Mouse (Mus musculus): ENCODE results near the gene Rubcnl. TPM values are rescaled to one million over a fixed set of nuclear protein-coding genes. Genes with fewer than 3 reads are reported as not detected.

Gene Rubcnl
- polyA plus RNA-seq, 1 experiment from 2014 or later, result 0.23 TPM

GRCm38 (mm10) chr14:75022522-75022921 is 6.7 kb downstream of the Rubcnl start:
- Histone ChIP-seq H3K4me1 (replicated peaks) (no peaks in the 10 kb centered on the region), H3K9me3 (no peaks in the 10 kb centered on the region), H3K4me3 (no peak overlapping the region), H3K36me3 (no peaks in the 10 kb centered on the region), H3K27me3 (no peaks in the 10 kb centered on the region), H3K27ac (no peak overlapping the region), H3K4me2 (no peak overlapping the region), H3K9ac (no peak overlapping the region)
- WGBS, result 95% methylated on average over 9 of the region's 9 CpGs
- ATAC-seq (ENCODE audit: low FRiP score), result no peak

GRCm38 (mm10) chr14:75024793-75025710 is 9.2 kb downstream of the Rubcnl start:
- Histone ChIP-seq H3K36me3 (no peaks in the 10 kb centered on the region), H3K27me3 (no peaks in the 10 kb centered on the region), H3K9me3 (no peaks in the 10 kb centered on the region), H3K9ac (no peak overlapping the region), H3K4me3 (no peak overlapping the region), H3K4me2 (no peak overlapping the region), H3K4me1 (replicated peaks) (no peaks in the 10 kb centered on the region), H3K27ac (no peak overlapping the region)
- ATAC-seq (ENCODE audit: low FRiP score), result no peak
- 87% methylated on average over 8 of the region's 8 CpGs for WGBS

GRCm38 (mm10) chr14:75030764-75031163 is 14.9 kb downstream of the Rubcnl start:
- no peaks in the 10 kb centered on the region for H3K36me3 ChIP-seq
- H3K4me2 ChIP-seq, result no peak overlapping the region
- no peaks in the 10 kb centered on the region for H3K27me3 ChIP-seq
- no peak overlapping the region for H3K9ac ChIP-seq
- WGBS, result 84% methylated on average over 7 of the region's 7 CpGs
- no peaks in the 10 kb centered on the region for H3K4me1 ChIP-seq (replicated peaks)
- ATAC-seq (ENCODE audit: low FRiP score), result no peak
- no peak overlapping the region for H3K27ac ChIP-seq
- H3K4me3 ChIP-seq, result no peak overlapping the region
- H3K9me3 ChIP-seq, result no peaks in the 10 kb centered on the region

- no peak overlapping the region for H3K9ac ChIP-seq
- no peak for ATAC-seq (ENCODE audit: low FRiP score)
- no peaks in the 10 kb centered on the region for H3K36me3 ChIP-seq
- no peak overlapping the region for H3K4me3 ChIP-seq
- no peaks in the 10 kb centered on the region for H3K9me3 ChIP-seq
- H3K4me1 ChIP-seq (replicated peaks), result no peaks in the 10 kb centered on the region
- H3K27me3 ChIP-seq, result no peaks in the 10 kb centered on the region
- H3K4me2 ChIP-seq, result no peak overlapping the region
- no peak overlapping the region for H3K27ac ChIP-seq
- WGBS, result 83% methylated on average over 9 of the region's 9 CpGs
Observed at GRCm38 (mm10) chr14:75031999-75032575, 16.3 kb downstream of the Rubcnl start.

GRCm38 (mm10) chr14:75032742-75033141 is 16.9 kb downstream of the Rubcnl start:
- Histone ChIP-seq H3K36me3 (no peaks in the 10 kb centered on the region), H3K9me3 (no peaks in the 10 kb centered on the region), H3K9ac (no peak overlapping the region), H3K4me1 (replicated peaks) (no peaks in the 10 kb centered on the region), H3K27me3 (no peaks in the 10 kb centered on the region), H3K27ac (no peak overlapping the region), H3K4me3 (no peak overlapping the region), H3K4me2 (no peak overlapping the region)
- WGBS, result 75% methylated on average over 4 of the region's 4 CpGs
- no peak for ATAC-seq (ENCODE audit: low FRiP score)

GRCm38 (mm10) chr14:75034240-75034639 is 18.4 kb downstream of the Rubcnl start:
- 91% methylated on average over 3 of the region's 3 CpGs for WGBS
- no peaks in the 10 kb centered on the region for H3K36me3 ChIP-seq
- H3K27me3 ChIP-seq, result no peaks in the 10 kb centered on the region
- no peak overlapping the region for H3K4me3 ChIP-seq
- no peak overlapping the region for H3K27ac ChIP-seq
- no peak for ATAC-seq (ENCODE audit: low FRiP score)
- no peak overlapping the region for H3K9ac ChIP-seq
- H3K9me3 ChIP-seq, result no peaks in the 10 kb centered on the region
- H3K4me2 ChIP-seq, result no peak overlapping the region
- H3K4me1 ChIP-seq (replicated peaks), result no peaks in the 10 kb centered on the region

- Histone ChIP-seq H3K27ac (no peak overlapping the region), H3K9ac (no peak overlapping the region), H3K36me3 (no peaks in the 10 kb centered on the region), H3K4me1 (replicated peaks) (no peaks in the 10 kb centered on the region), H3K27me3 (no peaks in the 10 kb centered on the region), H3K4me3 (no peak overlapping the region), H3K4me2 (no peak overlapping the region), H3K9me3 (no peaks in the 10 kb centered on the region)
- no peak for ATAC-seq (ENCODE audit: low FRiP score)
- WGBS, result 66% methylated on average over 11 of the region's 11 CpGs
Observed at GRCm38 (mm10) chr14:75035431-75035830, 19.6 kb downstream of the Rubcnl start.

GRCm38 (mm10) chr14:75045184-75045583 is 29.4 kb downstream of the Rubcnl start:
- Histone ChIP-seq H3K27ac (no peak overlapping the region), H3K4me1 (replicated peaks) (no peaks in the 10 kb centered on the region), H3K27me3 (no peaks in the 10 kb centered on the region), H3K36me3 (no peaks in the 10 kb centered on the region), H3K9me3 (no peaks in the 10 kb centered on the region), H3K4me3 (no peak overlapping the region), H3K4me2 (no peak overlapping the region), H3K9ac (no peak overlapping the region)
- ATAC-seq (ENCODE audit: low FRiP score), result no peak
- WGBS, result 84% methylated on average over 7 of the region's 7 CpGs

GRCm38 (mm10) chr14:75052451-75052850 is 36.6 kb downstream of the Rubcnl start:
- H3K27ac ChIP-seq, result no peak overlapping the region
- 69% methylated on average over 8 of the region's 8 CpGs for WGBS

GRCm38 (mm10) chr14:75054455-75055343 is 38.9 kb downstream of the Rubcnl start:
- no peak overlapping the region for H3K9ac ChIP-seq
- no peak overlapping the region for H3K4me3 ChIP-seq
- WGBS, result 84% methylated on average over 14 of the region's 14 CpGs
- no peak for ATAC-seq (ENCODE audit: low FRiP score)
- no peak overlapping the region for H3K4me2 ChIP-seq
- H3K4me1 ChIP-seq (replicated peaks), result no peaks in the 10 kb centered on the region
- H3K9me3 ChIP-seq, result no peaks in the 10 kb centered on the region
- H3K27ac ChIP-seq, result no peak overlapping the region
- H3K27me3 ChIP-seq, result no peaks in the 10 kb centered on the region
- H3K36me3 ChIP-seq, result no peaks in the 10 kb centered on the region

More at GRCm38 (mm10) chr14:75052451-75052850, 36.6 kb downstream of the Rubcnl start:
- no peak for ATAC-seq (ENCODE audit: low FRiP score)
- H3K9me3 ChIP-seq, result no peaks in the 10 kb centered on the region
- H3K9ac ChIP-seq, result no peak overlapping the region
- H3K4me1 ChIP-seq (replicated peaks), result no peaks in the 10 kb centered on the region
- H3K4me3 ChIP-seq, result no peak overlapping the region
- H3K27me3 ChIP-seq, result no peaks in the 10 kb centered on the region
- no peaks in the 10 kb centered on the region for H3K36me3 ChIP-seq
- H3K4me2 ChIP-seq, result no peak overlapping the region

- Histone ChIP-seq H3K27me3 (no peaks in the 10 kb centered on the region), H3K4me2 (no peak overlapping the region), H3K4me3 (no peak overlapping the region), H3K27ac (no peak overlapping the region), H3K9ac (no peak overlapping the region), H3K36me3 (no peaks in the 10 kb centered on the region), H3K4me1 (replicated peaks) (no peaks in the 10 kb centered on the region), H3K9me3 (no peaks in the 10 kb centered on the region)
- no peak for ATAC-seq (ENCODE audit: low FRiP score)
- 86% methylated on average over 9 of the region's 9 CpGs for WGBS
Observed at GRCm38 (mm10) chr14:75056861-75057431, 41.1 kb downstream of the Rubcnl start.

- Histone ChIP-seq H3K27me3 (no peaks in the 10 kb centered on the region), H3K27ac (no peak overlapping the region), H3K4me2 (no peak overlapping the region), H3K9ac (no peak overlapping the region), H3K4me1 (replicated peaks) (no peaks in the 10 kb centered on the region), H3K36me3 (no peaks in the 10 kb centered on the region), H3K9me3 (no peaks in the 10 kb centered on the region), H3K4me3 (no peak overlapping the region)
- ATAC-seq (ENCODE audit: low FRiP score), result no peak
- 51% methylated on average over 8 of the region's 8 CpGs for WGBS
Observed at GRCm38 (mm10) chr14:75060562-75060961, 44.7 kb downstream of the Rubcnl start.

All from hindbrain, embryonic 13.5 days (tissue).